Mouse (Mus musculus): ENCODE measurements at regions not wholly inside any gene's neighbourhood (a gene's known extent, or its start where the extent isn't known, plus 50 kb on each side); places are given as distances from the start of the nearest gene placed in this dataset.

GRCm38 (mm10) chr19:16075512-16076086 is 57.0 kb upstream of the Gnaq start:
- DNase-seq (ENCODE audit: low read depth, low spot score) = no peak

GRCm38 (mm10) chr19:16075026-16075425 is 57.6 kb upstream of the Gnaq start:
- no peak for DNase-seq (ENCODE audit: low read depth, low spot score)

- no peak for DNase-seq (ENCODE audit: low read depth, low spot score)
These were observed 65.3 kb upstream of the Gnaq start for GRCm38 (mm10) chr19:16067314-16067713.

- no peak for DNase-seq (ENCODE audit: low read depth, low spot score)
These were observed 67.7 kb upstream of the Gnaq start for GRCm38 (mm10) chr19:16064911-16065310.

- DNase-seq (ENCODE audit: low read depth, low spot score) = peak; percentile 84
These were observed 68.6 kb upstream of the Gnaq start for GRCm38 (mm10) chr19:16063916-16064580.

GRCm38 (mm10) chr19:16063533-16063915 is 69.1 kb upstream of the Gnaq start:
- DNase-seq (ENCODE audit: low read depth, low spot score) = no peak

GRCm38 (mm10) chr19:16061821-16062220 is 70.8 kb upstream of the Gnaq start:
- DNase-seq (ENCODE audit: low read depth, low spot score) = no peak

GRCm38 (mm10) chr19:16059026-16059425 is 73.6 kb upstream of the Gnaq start:
- no peak for DNase-seq (ENCODE audit: low read depth, low spot score)

- DNase-seq (ENCODE audit: low read depth, low spot score) = peak; percentile 68
These were observed 65.6 kb upstream of the Cep78 start for GRCm38 (mm10) chr19:16050220-16051055.

GRCm38 (mm10) chr19:16049646-16050045 is 64.9 kb upstream of the Cep78 start:
- DNase-seq (ENCODE audit: low read depth, low spot score) = no peak

- no peak for DNase-seq (ENCODE audit: low read depth, low spot score)
These were observed 62.2 kb upstream of the Cep78 start for GRCm38 (mm10) chr19:16046977-16047376.

- no peak for DNase-seq (ENCODE audit: low read depth, low spot score)
These were observed 60.5 kb upstream of the Cep78 start for GRCm38 (mm10) chr19:16045261-16045660.

- no peak for DNase-seq (ENCODE audit: low read depth, low spot score)
These were observed 59.4 kb upstream of the Cep78 start for GRCm38 (mm10) chr19:16044169-16044568.

- no peak for DNase-seq (ENCODE audit: low read depth, low spot score)
These were observed 58.2 kb upstream of the Cep78 start for GRCm38 (mm10) chr19:16043007-16043406.

- DNase-seq (ENCODE audit: low read depth, low spot score) = no peak
These were observed 57.1 kb upstream of the Cep78 start for GRCm38 (mm10) chr19:16041891-16042290.

GRCm38 (mm10) chr19:16037806-16038205 is 53.0 kb upstream of the Cep78 start:
- no peak for DNase-seq (ENCODE audit: low read depth, low spot score)

Data from mesoderm, embryonic 11.5 days (tissue).